Mouse (Mus musculus): Measurements from ENCODE around the gene Ifit1bl2.
A peak's percentile ranks its signal among the peaks of the same experiment; 100 is the strongest.

The Ifit1bl2 gene

DNA sequence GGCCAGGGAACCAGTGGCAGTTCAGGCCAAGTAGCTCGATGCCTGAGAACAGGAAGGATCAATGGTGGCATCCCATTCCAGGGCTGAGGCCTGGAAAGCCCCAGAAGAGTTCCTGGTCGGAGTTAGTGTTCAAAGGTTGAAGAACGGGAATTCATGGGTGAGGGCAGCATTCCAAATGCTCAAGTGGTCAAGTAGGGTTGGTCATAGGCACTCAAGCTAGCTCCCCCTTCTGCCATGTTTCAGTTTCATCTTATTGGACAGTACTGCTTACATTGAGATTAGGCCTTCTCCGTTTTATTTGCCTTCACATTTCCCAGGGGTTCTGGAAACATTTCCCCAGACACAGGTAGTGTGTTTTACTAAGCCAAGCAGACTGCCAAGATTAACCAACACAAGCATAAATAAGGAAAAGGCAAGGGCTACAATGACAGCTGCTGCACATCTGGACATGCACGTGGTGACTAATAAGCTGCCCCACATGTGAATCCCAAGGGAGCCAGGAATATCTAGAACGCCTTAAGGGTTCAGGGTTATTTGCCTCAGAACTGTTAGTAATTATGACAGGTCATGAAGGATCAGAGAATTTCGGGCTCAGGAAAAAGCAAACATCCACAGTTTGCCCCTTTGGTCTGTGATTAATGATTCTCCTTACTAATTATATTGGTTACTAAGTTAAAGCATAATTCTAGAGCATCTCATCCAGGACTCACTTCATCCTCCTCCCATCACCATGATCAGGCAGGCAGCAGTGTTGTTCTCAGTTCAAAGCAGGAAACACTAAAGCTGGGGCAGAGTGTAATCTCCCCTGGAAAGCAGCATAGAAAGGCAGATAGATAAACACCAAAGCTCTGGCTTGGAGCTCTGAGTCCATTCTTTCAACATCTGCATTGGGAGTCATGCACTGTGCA lies 71.3 kb downstream of the Ifit1bl2 start:
- DNase-seq (ENCODE audit: extremely low read depth, insufficient read length, low spot score): peak; percentile 14
